Mouse (Mus musculus) kidney, adult 9 months (tissue): ENCODE data around the gene Slf2.
A peak's percentile ranks its signal among the peaks of the same experiment; 100 is the strongest.

Experiments
- DNase-seq: peaks from one replicate; pipeline ENCODE4 v3.0.0; 2022

Slf2 gene

GRCm38 (mm10) chr19:44930744-44931453 is at the start of gene Slf2:
Gene Slf2, plus strand, starts transcription at chr19:44931151.
- DNase-seq, result peak; percentile 99

- DNase-seq, result peak; percentile 39
These were observed 48.4 kb upstream of the Slf2 start for GRCm38 (mm10) chr19:44882552-44883024.

GRCm38 (mm10) chr19:44884331-44884730 is 46.6 kb upstream of the Slf2 start:
- no peak for DNase-seq

GRCm38 (mm10) chr19:44886475-44886874 is 44.5 kb upstream of the Slf2 start:
- no peak for DNase-seq

GRCm38 (mm10) chr19:44887679-44888235 is 43.2 kb upstream of the Slf2 start:
- peak; percentile 80 for DNase-seq

GRCm38 (mm10) chr19:44889548-44889947 is 41.4 kb upstream of the Slf2 start:
- no peak for DNase-seq

- DNase-seq, result no peak
These were observed 39.5 kb upstream of the Slf2 start for GRCm38 (mm10) chr19:44891446-44891845.

GRCm38 (mm10) chr19:44893231-44893871 is 37.6 kb upstream of the Slf2 start:
- peak; percentile 70 for DNase-seq

- DNase-seq, result peak; percentile 78
These were observed 35.7 kb upstream of the Slf2 start for GRCm38 (mm10) chr19:44895245-44895644.

GRCm38 (mm10) chr19:44896450-44896849 is 34.5 kb upstream of the Slf2 start:
- no peak for DNase-seq

- DNase-seq, result no peak
These were observed 33.4 kb upstream of the Slf2 start for GRCm38 (mm10) chr19:44897521-44897920.

- no peak for DNase-seq
These were observed 32.3 kb upstream of the Slf2 start for GRCm38 (mm10) chr19:44898646-44899045.

- no peak for DNase-seq
These were observed 31.7 kb upstream of the Slf2 start for GRCm38 (mm10) chr19:44899104-44899793.

GRCm38 (mm10) chr19:44899947-44900773 is 30.8 kb upstream of the Slf2 start:
- no peak for DNase-seq

GRCm38 (mm10) chr19:44901047-44901446 is 29.9 kb upstream of the Slf2 start:
- DNase-seq, result no peak

GRCm38 (mm10) chr19:44902324-44902723 is 28.6 kb upstream of the Slf2 start:
- DNase-seq, result no peak

GRCm38 (mm10) chr19:44903343-44904000 is 27.5 kb upstream of the Slf2 start:
- no peak for DNase-seq

- no peak for DNase-seq
These were observed 26.7 kb upstream of the Slf2 start for GRCm38 (mm10) chr19:44904141-44904720.

GRCm38 (mm10) chr19:44905316-44905715 is 25.6 kb upstream of the Slf2 start:
- no peak for DNase-seq

- DNase-seq, result no peak
These were observed 22.9 kb upstream of the Slf2 start for GRCm38 (mm10) chr19:44907851-44908690.
